Mouse (Mus musculus): ENCODE results near the gene Dazl.

GRCm38 (mm10) chr17:50316216-50317150 is 23.0 kb upstream of the Dazl start:
- no peak for TF ChIP-seq CTCF (IDR thresholded peaks at IDR 0.05; ENCODE audit: low read depth)
- TF ChIP-seq EP300 (IDR thresholded peaks at IDR 0.05; ENCODE audit: low read depth) = no peak

Measured in heart, postnatal 0 days (tissue).